Mouse (Mus musculus): ENCODE results near the gene Rhod. TPM values are rescaled to one million over a fixed set of nuclear protein-coding genes. Genes with fewer than 3 reads are reported as not detected.

The Rhod gene
- polyA plus RNA-seq, 1 experiment from 2014 or later: 108 TPM

DNA sequence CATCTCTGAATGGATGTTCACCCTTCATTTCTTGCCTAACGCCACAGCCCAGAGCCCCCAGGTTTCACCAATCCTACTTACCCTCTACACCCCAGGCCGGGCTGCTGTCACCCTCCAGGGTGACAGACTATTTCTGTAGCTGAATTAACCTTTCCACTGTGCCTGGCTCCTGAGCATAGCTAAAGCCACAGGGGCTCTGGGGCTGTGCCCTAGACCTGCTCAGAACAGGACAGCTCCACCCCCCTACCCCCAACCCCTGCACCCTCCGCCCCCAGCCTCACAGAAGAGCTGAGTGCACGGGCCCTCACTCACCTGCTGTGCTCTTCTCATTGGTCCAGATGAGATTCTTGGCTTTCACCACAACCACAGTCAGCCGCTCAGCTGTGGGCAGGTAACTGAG lies 12.7 kb upstream of the Rhod start:
- no peak for TF ChIP-seq CTCF (IDR thresholded peaks at IDR 0.05)
- ATAC-seq (no peak), DNase-seq (ENCODE audit: low read depth, low spot score) (no peak)
- CTCF ChIA-PET: interaction anchor here (0.7 to 2.3 kb wide), 4 partner anchors 9 to 40 kb away, joined by 3 to 10 read pairs (median 8); no protein-coding TSS in a partner anchor
- in situ Hi-C loops (cut with MboI; ENCODE audit: low pct_unique_long_range_greater_than_20kb): no loop called here
- POLR2A ChIA-PET: no interaction called here
- H3K27me3 ChIP-seq: no peaks in the 10 kb centered on the region

- in situ Hi-C loops (cut with MboI; ENCODE audit: low pct_unique_long_range_greater_than_20kb): no loop called here
- DNase-seq (ENCODE audit: low read depth, low spot score) (no peak), ATAC-seq (no peak)
- no peaks in the 10 kb centered on the region for H3K27me3 ChIP-seq
- TF ChIP-seq CTCF (IDR thresholded peaks at IDR 0.05): no peak
- POLR2A ChIA-PET: interaction anchor here (0.5 to 0.7 kb wide), 3 partner anchors 109 to 348 kb away, joined by 3 to 4 read pairs (median 4); no protein-coding TSS in a partner anchor
- CTCF ChIA-PET: interaction anchor here (2.2 to 2.3 kb wide), 3 partner anchors 8 to 41 kb away, joined by 7 to 10 read pairs (median 8); no protein-coding TSS in a partner anchor
These were observed 11.9 kb upstream of the Rhod start for GRCm38 (mm10) chr19:4451098-4451497.

- no peaks in the 10 kb centered on the region for H3K27me3 ChIP-seq
- in situ Hi-C loops (cut with MboI; ENCODE audit: low pct_unique_long_range_greater_than_20kb): no loop called here
- DNase-seq (ENCODE audit: low read depth, low spot score) (no peak), ATAC-seq (no peak)
- CTCF ChIA-PET: interaction anchor here (2.3 kb wide), 1 partner anchor 42 kb away, joined by 10 read pairs; no protein-coding TSS in a partner anchor
- POLR2A ChIA-PET: interaction anchor here (0.5 to 0.7 kb wide), 2 partner anchors 42 to 109 kb away, joined by 3 to 4 read pairs; no protein-coding TSS in a partner anchor
- no peak for TF ChIP-seq CTCF (IDR thresholded peaks at IDR 0.05)
These were observed 11.4 kb upstream of the Rhod start for GRCm38 (mm10) chr19:4450666-4451065.

DNA sequence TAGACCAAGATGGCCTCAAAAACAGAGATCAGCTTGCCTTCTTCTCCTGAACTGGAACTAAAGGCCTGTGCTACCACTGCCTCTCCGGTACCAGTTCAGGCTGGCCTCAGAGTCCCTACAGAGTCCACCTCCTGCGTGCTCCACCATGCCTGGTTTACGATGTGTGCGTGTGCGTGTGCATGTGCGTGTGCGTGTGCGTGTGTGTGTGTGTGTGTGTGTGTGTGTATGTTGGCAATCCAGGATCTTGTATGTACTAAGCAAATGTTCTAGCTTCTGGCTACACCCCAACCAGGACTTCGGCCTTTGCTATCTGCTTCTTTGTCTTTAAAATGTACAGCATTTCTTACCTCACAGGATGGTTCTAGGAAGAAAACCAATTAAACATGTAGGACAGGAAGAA lies 10.0 kb upstream of the Rhod start:
- no peak for DNase-seq (ENCODE audit: low read depth, low spot score)
- ATAC-seq: no peak
- in situ Hi-C loops (cut with MboI; ENCODE audit: low pct_unique_long_range_greater_than_20kb): no loop called here
- ChIA-PET POLR2A (no interaction called here), CTCF (interaction anchor here (0.8 kb wide), 1 partner anchor 8 kb away, joined by 3 read pairs; no protein-coding TSS in a partner anchor)
- TF ChIP-seq CTCF (IDR thresholded peaks at IDR 0.05): no peak
- no peaks in the 10 kb centered on the region for H3K27me3 ChIP-seq

- in situ Hi-C loops (cut with MboI; ENCODE audit: low pct_unique_long_range_greater_than_20kb): no loop called here
- ATAC-seq (no peak), DNase-seq (ENCODE audit: low read depth, low spot score) (no peak)
- CTCF ChIA-PET: no interaction called here
- POLR2A ChIA-PET: no interaction called here
- no peaks in the 10 kb centered on the region for H3K27me3 ChIP-seq
- TF ChIP-seq CTCF (IDR thresholded peaks at IDR 0.05): no peak
These were observed 8.2 kb upstream of the Rhod start for GRCm38 (mm10) chr19:4447445-4447844.

DNA sequence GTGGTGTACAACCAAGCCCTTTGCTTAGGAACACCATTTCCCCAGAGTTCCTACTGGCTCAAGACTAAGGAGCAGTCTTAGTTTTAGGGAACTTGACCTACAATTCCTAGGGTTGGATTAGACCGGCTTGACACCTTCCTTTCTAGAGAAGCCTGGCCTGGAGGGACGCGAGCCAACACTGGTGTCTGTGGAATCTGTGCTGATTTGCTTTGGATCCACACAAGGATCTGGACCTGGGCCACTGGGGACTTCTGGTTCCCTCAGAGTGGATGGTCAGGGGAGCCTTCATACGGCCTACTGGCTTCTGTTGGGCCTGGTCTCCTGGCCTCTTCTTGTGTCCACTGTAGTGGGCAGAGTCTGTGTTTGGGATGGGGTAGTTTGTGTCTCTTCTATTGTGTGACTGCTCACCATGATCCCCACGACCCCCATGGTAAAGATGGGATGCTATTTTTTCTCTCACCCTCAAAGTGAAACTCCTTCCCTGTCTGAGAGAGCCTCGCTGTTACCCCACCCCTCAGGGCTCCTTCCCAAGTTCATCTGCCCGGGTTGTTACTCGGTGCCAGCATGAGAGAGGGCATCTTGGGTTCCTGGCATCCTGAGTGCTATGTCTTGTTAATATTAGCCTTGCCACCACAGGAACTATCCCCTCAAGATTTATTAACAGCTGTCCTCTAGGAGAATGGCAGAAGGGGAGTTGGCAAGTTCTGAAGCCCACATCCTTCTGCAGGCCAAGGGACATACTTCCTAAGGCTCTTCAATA lies 7.6 kb upstream of the Rhod start:
- no peak for TF ChIP-seq CTCF (IDR thresholded peaks at IDR 0.05)
- POLR2A ChIA-PET: no interaction called here
- ATAC-seq: no peak

GRCm38 (mm10) chr19:4442408-4442807 lies 3.2 kb upstream of the Rhod start:
- no peak for DNase-seq (ENCODE audit: low read depth, low spot score)
- peak; percentile 84 for TF ChIP-seq CTCF (IDR thresholded peaks at IDR 0.05)
- POLR2A ChIA-PET: no interaction called here
- no peak for ATAC-seq
- in situ Hi-C loops (cut with MboI; ENCODE audit: low pct_unique_long_range_greater_than_20kb): no loop called here
- H3K27me3 ChIP-seq: no peaks in the 10 kb centered on the region
- CTCF ChIA-PET: interaction anchor here (0.6 to 3.9 kb wide), 8 partner anchors 10 to 185 kb away, joined by 3 to 18 read pairs (median 8); partner anchors contain the start of gene 2010003K11Rik

More for the DNA sequence above, 7.6 kb upstream of the Rhod start:
- DNase-seq (ENCODE audit: low read depth, low spot score): no peak
- no peaks in the 10 kb centered on the region for H3K27me3 ChIP-seq
- in situ Hi-C loops (cut with MboI; ENCODE audit: low pct_unique_long_range_greater_than_20kb): no loop called here
- CTCF ChIA-PET: no interaction called here

- CTCF ChIA-PET: interaction anchor here (1.1 to 3.9 kb wide), 10 partner anchors 8 to 184 kb away, joined by 3 to 18 read pairs (median 6); no protein-coding TSS in a partner anchor
- ATAC-seq (peak; percentile 59), DNase-seq (ENCODE audit: low read depth, low spot score) (peak; percentile 84)
- no peak for TF ChIP-seq CTCF (IDR thresholded peaks at IDR 0.05)
- POLR2A ChIA-PET: interaction anchor here (0.7 to 1.0 kb wide), 2 partner anchors 36 to 73 kb away, joined by 3 to 4 read pairs; no protein-coding TSS in a partner anchor
- H3K27me3 ChIP-seq: no peaks in the 10 kb centered on the region
- in situ Hi-C loops (cut with MboI; ENCODE audit: low pct_unique_long_range_greater_than_20kb): no loop called here
These were observed 2.5 kb upstream of the Rhod start for GRCm38 (mm10) chr19:4441621-4442161.

DNA sequence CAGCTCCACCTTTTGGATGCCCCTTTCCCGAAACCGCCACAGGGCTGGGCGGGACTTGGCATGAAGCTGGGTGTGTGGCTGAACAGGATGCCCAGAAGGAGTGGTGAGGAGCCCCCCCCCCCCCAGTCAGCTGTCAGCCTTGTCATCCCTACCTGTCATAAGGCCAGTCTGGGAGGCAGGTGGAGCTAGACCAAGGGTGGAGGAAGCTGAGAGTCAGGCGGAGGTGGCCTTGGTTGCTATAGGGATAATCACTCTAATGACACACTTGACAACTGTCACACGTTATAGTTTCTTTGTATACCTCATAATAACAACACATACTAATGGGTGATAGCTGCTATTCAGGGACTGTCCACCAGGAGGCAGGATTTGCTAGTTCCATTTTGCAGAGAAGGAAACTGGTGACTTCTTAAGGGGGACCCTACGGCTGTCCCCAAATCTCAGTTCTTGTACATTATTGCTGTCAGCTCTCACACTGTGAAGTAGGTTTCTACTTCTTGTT lies 1.9 kb upstream of the Rhod start:
- ChIA-PET CTCF (interaction anchor here (0.9 to 3.9 kb wide), 13 partner anchors 8 to 184 kb away, joined by 3 to 18 read pairs (median 4); partner anchors contain the start of gene Pcx), POLR2A (interaction anchor here (0.7 to 3.2 kb wide), 3 partner anchors 15 to 73 kb away, joined by 3 to 8 read pairs (median 4); no protein-coding TSS in a partner anchor)
- DNase-seq (ENCODE audit: low read depth, low spot score) (no peak), ATAC-seq (peak; percentile 29)
- TF ChIP-seq CTCF (IDR thresholded peaks at IDR 0.05): peak; percentile 94
- H3K27me3 ChIP-seq: no peaks in the 10 kb centered on the region
- in situ Hi-C loops (cut with MboI; ENCODE audit: low pct_unique_long_range_greater_than_20kb): no loop called here

GRCm38 (mm10) chr19:4440222-4440621 lies 990 bp upstream of the Rhod start:
- POLR2A ChIA-PET: interaction anchor here (0.7 to 3.2 kb wide), 4 partner anchors 12 to 18 kb away, joined by 3 to 8 read pairs (median 4); no protein-coding TSS in a partner anchor
- ATAC-seq (no peak), DNase-seq (ENCODE audit: low read depth, low spot score) (no peak)
- CTCF ChIA-PET: interaction anchor here (1.1 to 3.9 kb wide), 9 partner anchors 10 to 183 kb away, joined by 4 to 18 read pairs (median 7); no protein-coding TSS in a partner anchor
- no peak for TF ChIP-seq CTCF (IDR thresholded peaks at IDR 0.05)
- H3K27me3 ChIP-seq: no peaks in the 10 kb centered on the region
- in situ Hi-C loops (cut with MboI; ENCODE audit: low pct_unique_long_range_greater_than_20kb): no loop called here
